Mouse (Mus musculus): ENCODE data around the gene Dad1. TPM values are rescaled to one million over a fixed set of nuclear protein-coding genes. Genes with fewer than 3 reads are reported as not detected.

Dad1 gene
- 581 TPM for polyA plus RNA-seq (2017; shearing (Covaris generic))

GRCm38 (mm10) chr14:54253741-54254291, at the start of gene Dad1, which contains the start of gene Abhd4:
TSS of gene Dad1 (minus strand) at chr14:54254104.
TSS of gene Abhd4 (plus strand) at chr14:54254188.

DNA sequence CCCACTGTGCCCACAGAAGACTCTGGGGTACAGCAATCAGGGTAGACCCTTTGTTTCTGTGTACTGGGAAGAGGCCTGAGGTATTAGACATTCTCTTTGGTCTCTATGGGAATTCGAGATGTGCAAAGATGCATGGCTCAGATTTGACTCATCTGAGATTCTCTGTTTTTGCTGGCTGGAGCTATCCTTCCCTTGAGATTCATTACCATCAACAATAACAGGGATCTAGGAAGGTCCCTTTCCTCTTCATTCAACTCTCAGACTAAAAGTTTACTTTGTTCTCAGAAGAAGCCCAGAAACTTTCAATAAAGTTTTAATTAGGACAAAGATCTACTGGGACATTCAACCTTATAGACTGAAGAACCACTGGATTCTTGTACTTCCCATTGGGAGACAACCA, 30.9 kb upstream of the Dad1 start, which contains the start of gene Olfr49:
TSS of gene Olfr49 (minus strand) at position 101 of the 400 bp plus-strand sequence.

Other genes starting within 250 kb of the Dad1 start
- gene Abhd4, start 84 bp upstream of the Dad1 start, polyA plus RNA-seq (2017; shearing (Covaris generic)): 36.0 TPM
- not detected for gene Olfr49, start 30.8 kb upstream of the Dad1 start, polyA plus RNA-seq (2017; shearing (Covaris generic))
- 34.9 TPM for gene Oxa1l, start 106.7 kb upstream of the Dad1 start, polyA plus RNA-seq (2017; shearing (Covaris generic))
- 0.44 TPM for gene Slc7a7, start 163.7 kb upstream of the Dad1 start, polyA plus RNA-seq (2017; shearing (Covaris generic))
- 128 TPM for gene Mrpl52, start 172.8 kb upstream of the Dad1 start, polyA plus RNA-seq (2017; shearing (Covaris generic))
- 0.91 TPM for gene Mmp14, start 177.5 kb upstream of the Dad1 start, polyA plus RNA-seq (2017; shearing (Covaris generic))
- 269 TPM for gene Lrp10, start 210.0 kb upstream of the Dad1 start, polyA plus RNA-seq (2017; shearing (Covaris generic))
- gene Rem2, start 222.0 kb upstream of the Dad1 start, polyA plus RNA-seq (2017; shearing (Covaris generic)): 0.26 TPM

Data from effector memory CD4-positive, alpha-beta T cell, adult 5 months (primary cell).